Mouse (Mus musculus): ENCODE measurements around the gene Arpc1b. TPM values are rescaled to one million over a fixed set of nuclear protein-coding genes. Genes with fewer than 3 reads are reported as not detected.
"Not testable (repeated sequence)": the region's sequence is repeated elsewhere in the genome, so short reads cannot be mapped to it uniquely, and the experiment has no call there.

The Arpc1b gene
- total and polyA plus RNA-seq, 3 experiments = 230 to 2,252 (median 347) TPM

DNA sequence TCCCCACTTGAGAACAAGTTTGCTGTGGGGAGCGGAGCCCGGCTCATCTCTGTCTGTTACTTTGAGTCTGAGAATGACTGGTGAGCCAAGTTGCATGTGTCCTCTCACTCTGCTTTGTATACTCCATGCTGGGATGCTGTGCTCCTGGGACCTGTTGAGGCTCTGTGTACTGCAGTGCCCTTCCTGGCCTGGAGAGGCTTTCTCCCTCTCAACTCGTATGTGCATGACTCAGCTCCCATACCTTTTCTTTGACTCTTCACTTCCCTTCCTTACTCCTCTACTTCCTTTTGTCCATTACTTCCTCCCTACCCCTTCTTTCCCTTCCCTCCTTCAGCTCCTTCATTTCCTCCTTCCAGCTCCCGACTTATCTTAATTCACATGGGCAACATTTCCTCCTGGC, 17.8 kb upstream of the Arpc1b start:
- TF ChIP-seq POLR2AphosphoS5 (IDR thresholded peaks at IDR 0.05; ENCODE audit: insufficient replicate concordance, low read depth, low read length) = no peak
- no peak for TF ChIP-seq GATA2 (IDR thresholded peaks at IDR 0.05; ENCODE audit: borderline replicate concordance, low read depth, low read length)
- no peak for TF ChIP-seq GATA1 (IDR thresholded peaks at IDR 0.05; ENCODE audit: borderline replicate concordance, low read length)
- no peak for TF ChIP-seq CTCF (IDR thresholded peaks at IDR 0.05; ENCODE audit: low read depth, low read length)
- TF ChIP-seq TAL1 (conservative IDR thresholded peaks at IDR 0.05; ENCODE audit: low read depth, low read length) = no peak
- H3K36me3 ChIP-seq (replicated peaks) = peaks cover 94% of the 10 kb centered on the region

DNA sequence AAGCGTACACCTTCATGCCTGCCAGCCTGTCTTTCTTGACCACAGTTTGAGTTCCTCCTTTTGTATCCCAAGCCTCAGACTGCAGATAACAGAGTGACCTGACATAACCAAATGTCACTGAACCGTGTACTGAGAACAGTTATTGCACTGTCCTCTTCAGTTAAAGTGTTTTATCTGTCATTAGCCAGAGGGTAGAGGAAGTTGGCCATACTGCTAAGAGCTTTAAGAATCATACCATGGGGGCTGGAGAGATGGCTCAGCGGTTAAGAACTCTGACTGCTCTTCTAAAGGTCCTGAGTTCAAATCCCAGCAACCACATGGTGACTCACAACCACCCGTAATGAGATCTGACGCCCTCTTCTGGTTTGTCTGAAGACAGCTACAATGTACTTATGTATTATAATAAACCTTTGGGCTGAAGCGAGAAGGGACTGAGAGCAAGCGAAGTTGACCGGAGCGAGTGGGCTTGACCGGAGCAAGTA, 15.6 kb upstream of the Arpc1b start:
- no peak for TF ChIP-seq CTCF (IDR thresholded peaks at IDR 0.05; ENCODE audit: low read depth, low read length)
- TF ChIP-seq GATA2 (IDR thresholded peaks at IDR 0.05; ENCODE audit: borderline replicate concordance, low read depth, low read length) = no peak
- no peak for TF ChIP-seq GATA1 (IDR thresholded peaks at IDR 0.05; ENCODE audit: borderline replicate concordance, low read length)
- TF ChIP-seq TAL1 (conservative IDR thresholded peaks at IDR 0.05; ENCODE audit: low read depth, low read length) = peak; percentile 49
- H3K4me3 ChIP-seq (ENCODE audit: low read depth, low read length) = no peak overlapping the region
- H3K36me3 ChIP-seq (replicated peaks) = peaks cover 90% of the 10 kb centered on the region
- DNase-seq (ENCODE audit: low spot score) (peak; percentile 64), ATAC-seq (ENCODE audit: extremely low read depth, insufficient number of reproducible peaks, low FRiP score, poor library complexity, severe bottlenecking) (peak; percentile 90)
- H3K27me3 ChIP-seq (ENCODE audit: insufficient read depth, low read length) = no peaks in the 10 kb centered on the region
- H3K4me1 ChIP-seq (ENCODE audit: insufficient read depth, low read depth, low read length) = peaks cover 51% of the 10 kb centered on the region
- H3K9me3 ChIP-seq (replicated peaks) = no peaks in the 10 kb centered on the region

More for the DNA sequence above, 17.8 kb upstream of the Arpc1b start:
- Histone ChIP-seq H3K27me3 (ENCODE audit: insufficient read depth, low read length) (no peaks in the 10 kb centered on the region), H3K4me1 (ENCODE audit: insufficient read depth, low read depth, low read length) (peaks cover 46% of the 10 kb centered on the region), H3K4me3 (ENCODE audit: low read depth, low read length) (no peak overlapping the region), H3K9me3 (replicated peaks) (no peaks in the 10 kb centered on the region)
- ATAC-seq (ENCODE audit: extremely low read depth, insufficient number of reproducible peaks, low FRiP score, poor library complexity, severe bottlenecking) = no peak
- DNase-seq (ENCODE audit: low spot score) = no peak

DNA sequence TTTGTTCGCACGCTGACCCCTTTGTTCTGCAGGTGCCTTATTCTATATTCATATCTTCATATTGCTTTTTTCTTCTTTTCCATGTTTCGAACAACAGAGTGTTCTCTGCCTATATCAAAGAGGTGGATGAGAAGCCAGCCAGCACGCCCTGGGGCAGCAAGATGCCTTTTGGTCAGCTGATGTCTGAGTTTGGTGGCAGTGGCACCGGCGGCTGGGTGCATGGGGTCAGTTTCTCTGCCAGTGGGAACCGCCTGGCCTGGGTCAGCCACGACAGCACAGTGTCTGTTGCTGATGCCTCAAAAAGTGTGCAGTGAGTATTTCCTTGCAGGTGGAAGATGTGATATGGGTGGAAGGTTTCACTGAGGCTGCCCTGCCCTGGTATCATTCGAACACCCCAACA, 13.1 kb upstream of the Arpc1b start:
- Histone ChIP-seq H3K27me3 (ENCODE audit: insufficient read depth, low read length) (no peaks in the 10 kb centered on the region), H3K4me1 (ENCODE audit: insufficient read depth, low read depth, low read length) (peaks cover 44% of the 10 kb centered on the region), H3K36me3 (replicated peaks) (peaks cover 90% of the 10 kb centered on the region), H3K4me3 (ENCODE audit: low read depth, low read length) (no peak overlapping the region), H3K9me3 (replicated peaks) (no peaks in the 10 kb centered on the region)
- TF ChIP-seq GATA2 (IDR thresholded peaks at IDR 0.05; ENCODE audit: borderline replicate concordance, low read depth, low read length) (no peak), GATA1 (IDR thresholded peaks at IDR 0.05; ENCODE audit: borderline replicate concordance, low read length) (no peak), CTCF (IDR thresholded peaks at IDR 0.05; ENCODE audit: low read depth, low read length) (no peak), POLR2AphosphoS5 (IDR thresholded peaks at IDR 0.05; ENCODE audit: insufficient replicate concordance, low read depth, low read length) (no peak)
- no peak for DNase-seq (ENCODE audit: low spot score)
- no peak for ATAC-seq (ENCODE audit: extremely low read depth, insufficient number of reproducible peaks, low FRiP score, poor library complexity, severe bottlenecking)

DNA sequence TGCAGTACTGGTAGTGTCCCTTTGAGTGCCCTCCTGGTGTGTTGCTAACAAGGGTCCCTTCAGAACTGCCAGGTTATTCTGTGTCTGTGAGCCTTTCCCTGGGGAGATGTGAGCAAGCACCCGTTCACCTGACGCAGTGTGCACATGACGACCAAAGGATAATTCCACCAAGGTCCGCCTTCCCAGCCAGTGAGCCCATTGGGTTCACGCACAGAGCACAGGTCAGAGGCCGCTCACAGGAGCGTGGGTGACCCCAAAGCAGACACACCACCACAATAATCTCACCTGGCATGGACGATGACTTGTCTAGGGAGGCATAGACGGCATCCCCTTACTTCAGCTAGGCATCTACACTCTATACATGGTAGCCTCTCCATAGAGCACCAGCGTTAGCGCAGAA, 12.6 kb upstream of the Arpc1b start:
- Histone ChIP-seq H3K36me3 (replicated peaks) (peaks cover 90% of the 10 kb centered on the region), H3K4me1 (ENCODE audit: insufficient read depth, low read depth, low read length) (peaks cover 39% of the 10 kb centered on the region)
- DNase-seq (ENCODE audit: low spot score); H3K27me3 ChIP-seq (ENCODE audit: insufficient read depth, low read length); ATAC-seq (ENCODE audit: extremely low read depth, insufficient number of reproducible peaks, low FRiP score, poor library complexity, severe bottlenecking); H3K9me3 ChIP-seq (replicated peaks); H3K4me3 ChIP-seq (ENCODE audit: low read depth, low read length): not testable (repeated sequence)

DNA sequence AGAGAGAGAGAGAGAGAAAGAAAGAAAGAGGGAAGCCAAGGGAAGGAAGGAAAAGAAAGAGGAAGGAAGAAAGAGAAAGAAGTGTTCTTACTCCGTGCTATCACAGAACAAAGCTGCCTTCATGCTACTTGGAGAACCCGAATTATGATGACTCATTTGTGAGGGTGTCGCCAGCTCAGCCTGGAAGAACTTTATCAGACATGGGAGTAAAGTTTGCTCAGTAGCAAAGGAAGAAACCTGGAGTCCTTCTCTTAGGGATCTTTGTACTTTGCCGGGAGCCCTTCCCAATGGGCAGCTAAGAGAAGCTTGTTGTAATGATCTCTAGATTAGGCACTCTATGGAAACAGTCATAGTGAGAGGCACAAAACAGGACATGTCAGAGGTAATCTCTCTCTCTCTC, 11.3 kb upstream of the Arpc1b start:
- H3K4me1 ChIP-seq (ENCODE audit: insufficient read depth, low read depth, low read length) = peaks cover 32% of the 10 kb centered on the region
- no peaks in the 10 kb centered on the region for H3K27me3 ChIP-seq (ENCODE audit: insufficient read depth, low read length)
- no peak overlapping the region for H3K4me3 ChIP-seq (ENCODE audit: low read depth, low read length)
- no peaks in the 10 kb centered on the region for H3K9me3 ChIP-seq (replicated peaks)
- TF ChIP-seq GATA1 (IDR thresholded peaks at IDR 0.05; ENCODE audit: borderline replicate concordance, low read length) (no peak), POLR2AphosphoS5 (IDR thresholded peaks at IDR 0.05; ENCODE audit: insufficient replicate concordance, low read depth, low read length) (no peak), CTCF (IDR thresholded peaks at IDR 0.05; ENCODE audit: low read depth, low read length) (no peak), GATA2 (IDR thresholded peaks at IDR 0.05; ENCODE audit: borderline replicate concordance, low read depth, low read length) (no peak), TAL1 (conservative IDR thresholded peaks at IDR 0.05; ENCODE audit: low read depth, low read length) (no peak)
- H3K36me3 ChIP-seq (replicated peaks) = peaks cover 91% of the 10 kb centered on the region
- ATAC-seq (ENCODE audit: extremely low read depth, insufficient number of reproducible peaks, low FRiP score, poor library complexity, severe bottlenecking) = 0 out of 2 replicates have a peak, but pooled peaks have one; percentile 19
- no peak for DNase-seq (ENCODE audit: low spot score)

DNA sequence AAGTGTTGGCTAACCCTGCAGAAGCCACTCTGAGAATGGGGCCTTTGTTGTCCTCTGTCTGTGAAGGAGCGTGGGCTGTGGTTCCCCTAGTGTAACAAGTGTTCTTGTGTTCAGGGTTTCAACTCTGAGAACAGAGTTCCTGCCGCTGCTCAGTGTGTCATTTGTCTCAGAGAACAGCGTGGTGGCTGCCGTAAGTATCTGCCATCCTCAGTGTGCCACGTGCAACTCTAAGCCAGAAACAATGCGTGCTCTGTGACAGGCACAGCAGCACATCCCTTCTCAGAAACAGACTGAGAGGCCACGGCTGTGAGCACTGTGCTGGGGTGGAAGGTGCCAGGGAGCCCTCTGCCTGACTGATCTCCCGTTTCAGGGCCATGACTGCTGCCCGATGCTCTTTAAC, 9.7 kb upstream of the Arpc1b start:
- ATAC-seq (ENCODE audit: extremely low read depth, insufficient number of reproducible peaks, low FRiP score, poor library complexity, severe bottlenecking) (no peak), DNase-seq (ENCODE audit: low spot score) (no peak)
- Histone ChIP-seq H3K27me3 (ENCODE audit: insufficient read depth, low read length) (no peaks in the 10 kb centered on the region), H3K4me3 (ENCODE audit: low read depth, low read length) (no peak overlapping the region), H3K36me3 (replicated peaks) (peaks cover 95% of the 10 kb centered on the region), H3K9me3 (replicated peaks) (no peaks in the 10 kb centered on the region), H3K4me1 (ENCODE audit: insufficient read depth, low read depth, low read length) (peaks cover 30% of the 10 kb centered on the region)
- no peak for TF ChIP-seq GATA1 (IDR thresholded peaks at IDR 0.05; ENCODE audit: borderline replicate concordance, low read length)
- no peak for TF ChIP-seq TAL1 (conservative IDR thresholded peaks at IDR 0.05; ENCODE audit: low read depth, low read length)
- TF ChIP-seq POLR2AphosphoS5 (IDR thresholded peaks at IDR 0.05; ENCODE audit: insufficient replicate concordance, low read depth, low read length) = no peak
- no peak for TF ChIP-seq GATA2 (IDR thresholded peaks at IDR 0.05; ENCODE audit: borderline replicate concordance, low read depth, low read length)
- no peak for TF ChIP-seq CTCF (IDR thresholded peaks at IDR 0.05; ENCODE audit: low read depth, low read length)

Measured in G1E (cell line).